Mouse (Mus musculus): ENCODE measurements around the gene Man1a2.

DNA sequence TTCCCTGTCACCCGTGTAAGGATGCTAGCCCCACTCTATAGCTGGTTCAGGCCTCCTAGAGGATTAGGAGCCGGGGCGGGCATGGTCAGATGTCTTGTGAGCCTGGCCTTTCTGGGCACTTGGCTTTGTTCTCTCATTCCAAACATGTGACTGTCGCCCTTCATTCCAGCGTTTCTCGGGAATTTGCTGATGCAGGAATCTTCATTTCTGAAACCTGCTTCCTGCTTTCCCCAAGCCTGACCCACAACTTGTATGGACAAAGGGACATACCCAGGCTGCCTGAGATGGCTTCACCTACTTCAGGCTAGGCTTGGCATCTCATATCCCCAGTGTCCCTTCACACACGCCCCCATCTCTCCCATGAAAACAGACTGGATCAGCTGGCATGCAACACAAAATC, 162.6 kb downstream of the Man1a2 start:
- TF ChIP-seq CTCF (IDR thresholded peaks at IDR 0.05; ENCODE audit: extremely low read depth, insufficient read depth, insufficient read length, insufficient replicate concordance) (no peak), POLR2A (IDR thresholded peaks at IDR 0.05; ENCODE audit: low read depth, low read length) (no peak)
